Mouse (Mus musculus) adrenal gland, postnatal 25 days (tissue): ENCODE measurements at regions not wholly inside any gene's neighbourhood (a gene's known extent, or its start where the extent isn't known, plus 50 kb on each side); places are given as distances from the start of the nearest gene placed in this dataset.
A peak's percentile ranks its signal among the peaks of the same experiment; 100 is the strongest.

Source experiments
- DNase-seq: peaks from one replicate; pipeline ENCODE4 v3.0.0; 2021; ENCODE audit warnings: mixed read lengths

DNA sequence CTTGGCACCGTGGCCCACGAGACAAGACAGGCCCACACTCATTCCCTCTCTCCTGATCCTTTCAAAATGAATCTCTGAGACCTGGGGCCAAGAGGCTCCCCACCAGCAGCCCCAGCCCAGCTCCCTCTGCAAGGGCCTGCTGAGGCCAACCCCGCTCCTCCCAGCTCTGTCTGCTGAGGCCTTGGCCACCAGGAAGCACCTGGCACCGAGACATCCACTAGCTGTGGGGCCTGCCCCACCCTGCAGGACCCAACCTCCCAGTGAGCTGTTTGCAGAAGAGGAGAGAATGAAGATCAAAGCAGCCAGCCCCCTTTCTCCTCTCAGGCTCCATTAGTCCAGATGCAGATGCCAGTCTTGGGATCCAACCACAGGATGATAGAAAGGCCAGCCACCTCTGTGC, 241.3 kb downstream of the Bcl11b start:
- no peak for DNase-seq

DNA sequence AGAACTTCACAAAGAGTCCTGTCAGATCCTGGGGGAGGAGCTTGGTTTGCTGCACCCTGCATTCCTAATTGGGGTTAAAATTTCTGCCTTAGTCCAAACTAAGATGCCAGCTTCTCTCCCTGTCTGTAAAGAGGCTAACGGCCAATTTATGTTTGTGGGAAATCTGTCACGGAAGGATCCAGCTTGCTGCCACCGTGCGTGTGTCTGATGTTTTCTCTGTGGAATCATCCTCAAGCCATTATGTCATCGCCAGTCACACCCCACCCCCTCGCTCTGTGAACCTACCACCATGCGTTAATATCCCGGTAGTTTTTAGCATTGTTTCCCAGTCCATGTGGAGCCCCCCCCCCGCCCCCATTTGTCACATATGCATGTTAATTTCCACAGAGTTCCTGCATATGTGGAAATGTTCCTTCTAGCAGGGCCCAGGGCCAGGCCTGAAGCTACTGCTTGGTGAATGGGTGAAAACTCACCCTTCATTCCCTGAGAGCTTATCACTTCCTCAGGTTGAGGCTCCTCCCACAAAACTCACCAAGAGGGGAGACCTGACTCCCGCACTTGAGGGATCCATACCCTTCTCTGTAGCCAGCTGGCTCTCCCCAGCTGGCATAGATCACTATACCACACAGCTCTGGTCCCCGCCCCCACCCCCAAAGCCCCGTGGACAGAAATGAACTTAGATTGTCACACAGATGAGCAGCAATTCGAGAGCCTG, 233.4 kb downstream of the Bcl11b start:
- no peak for DNase-seq

DNA sequence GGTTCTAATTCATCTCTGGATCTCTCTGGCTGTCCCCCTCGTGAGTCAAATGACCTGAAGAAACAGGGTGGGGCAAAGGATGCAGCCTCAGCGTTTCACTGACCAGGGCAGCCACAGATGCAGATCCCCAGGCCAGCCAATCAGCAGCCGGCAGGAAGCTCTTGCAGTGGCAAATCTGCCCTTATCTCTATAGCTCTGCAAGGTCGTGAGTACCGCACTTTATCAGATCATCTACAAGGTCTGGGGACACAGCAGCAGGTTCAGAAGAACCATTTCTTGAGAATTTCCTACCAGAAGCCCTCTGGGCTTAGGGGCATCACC, 232.9 kb downstream of the Bcl11b start:
- no peak for DNase-seq

DNA sequence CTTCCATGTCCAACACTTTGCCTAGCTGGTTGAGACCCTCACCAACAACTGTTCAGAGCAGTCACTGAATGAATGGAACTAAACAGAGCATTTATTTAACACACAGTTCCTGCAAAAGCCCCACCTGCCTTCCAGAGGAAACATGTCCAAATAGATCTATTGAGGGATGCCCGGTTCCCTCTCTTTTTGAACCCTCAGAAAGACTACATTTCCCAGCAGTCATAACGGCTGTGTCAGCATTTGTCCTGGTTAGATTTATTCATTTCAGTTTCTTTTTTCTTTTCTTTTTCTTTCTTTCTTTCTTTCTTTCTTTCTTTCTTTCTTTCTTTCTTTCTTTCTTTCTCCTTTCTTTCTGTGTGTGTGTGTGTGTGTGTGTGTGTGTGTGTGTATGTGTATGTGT, 232.1 kb downstream of the Bcl11b start:
- no peak for DNase-seq

DNA sequence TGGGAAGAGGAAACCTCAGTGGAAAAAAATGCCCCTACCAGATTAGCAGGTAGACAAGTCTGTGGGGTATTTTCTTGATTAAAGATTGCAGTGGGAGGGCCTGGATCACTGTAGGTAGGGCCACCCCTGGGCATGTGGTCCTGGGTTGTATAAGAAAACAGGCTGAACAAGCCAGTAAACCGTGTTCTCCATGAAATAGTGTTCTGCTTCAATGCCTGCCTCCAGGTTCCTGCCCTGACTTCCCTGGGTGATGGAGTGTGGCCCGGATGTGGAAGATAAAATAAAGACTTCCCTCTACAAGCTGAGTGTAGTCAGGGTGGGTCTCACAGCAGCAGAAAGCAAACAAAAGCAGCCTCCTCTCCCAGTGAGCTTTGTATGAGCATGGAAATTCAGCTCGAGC, 231.6 kb downstream of the Bcl11b start:
- no peak for DNase-seq

DNA sequence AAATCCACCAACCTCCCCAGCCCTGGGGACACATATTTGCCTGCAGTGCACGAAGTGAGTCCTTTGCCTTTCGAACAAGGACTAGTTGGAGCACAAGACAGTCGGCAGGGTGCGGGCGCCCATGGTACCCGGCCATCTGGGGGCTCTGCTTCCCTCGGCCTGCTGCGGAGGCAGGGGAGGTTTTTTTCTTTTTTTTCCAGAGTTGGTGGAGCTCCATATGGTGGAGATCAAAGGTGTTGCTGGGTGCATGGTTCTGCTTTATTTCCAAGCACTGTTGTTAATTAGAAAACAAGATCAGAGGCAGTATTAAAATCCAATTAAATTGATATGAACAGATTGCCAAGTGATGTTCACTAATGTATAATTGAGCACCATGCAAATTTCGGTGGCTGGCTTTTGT, 225.4 kb downstream of the Bcl11b start:
- DNase-seq, result no peak

DNA sequence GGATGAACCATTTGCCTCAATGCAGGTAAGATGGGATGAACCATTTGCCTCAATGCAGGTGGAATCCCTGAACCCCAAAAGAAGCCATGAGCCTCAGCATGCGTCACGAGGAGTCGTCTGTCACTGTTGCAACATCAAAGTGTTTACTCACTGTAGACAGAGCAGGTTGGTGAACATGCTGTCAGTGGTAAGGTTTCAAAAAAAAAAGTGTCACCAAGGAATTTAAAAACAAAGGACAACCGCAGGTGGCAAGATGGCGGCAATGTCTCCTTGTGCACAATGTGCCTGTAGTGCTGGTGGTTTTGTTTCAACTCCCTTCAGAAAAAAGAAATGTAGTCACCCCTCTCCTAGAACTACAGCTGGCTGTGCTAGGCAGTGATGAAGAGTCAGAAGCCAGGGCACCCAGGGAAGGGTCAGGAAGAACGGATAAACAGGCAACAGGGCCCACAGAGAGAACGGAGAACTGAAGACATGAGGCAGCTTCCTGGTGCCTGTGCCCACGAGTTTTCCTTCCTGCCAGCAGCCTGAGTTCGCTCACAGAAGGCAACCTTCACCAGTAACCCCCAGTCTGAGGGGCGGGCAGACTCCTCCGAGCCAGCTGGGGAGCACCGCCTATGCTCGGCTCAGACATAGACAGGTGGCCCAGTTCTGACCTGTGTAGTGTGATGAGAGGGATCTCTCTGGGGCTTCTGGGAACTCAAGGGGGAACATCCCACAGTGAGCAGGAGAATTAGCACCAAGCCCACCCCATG, 223.9 kb downstream of the Bcl11b start:
- DNase-seq, result no peak

DNA sequence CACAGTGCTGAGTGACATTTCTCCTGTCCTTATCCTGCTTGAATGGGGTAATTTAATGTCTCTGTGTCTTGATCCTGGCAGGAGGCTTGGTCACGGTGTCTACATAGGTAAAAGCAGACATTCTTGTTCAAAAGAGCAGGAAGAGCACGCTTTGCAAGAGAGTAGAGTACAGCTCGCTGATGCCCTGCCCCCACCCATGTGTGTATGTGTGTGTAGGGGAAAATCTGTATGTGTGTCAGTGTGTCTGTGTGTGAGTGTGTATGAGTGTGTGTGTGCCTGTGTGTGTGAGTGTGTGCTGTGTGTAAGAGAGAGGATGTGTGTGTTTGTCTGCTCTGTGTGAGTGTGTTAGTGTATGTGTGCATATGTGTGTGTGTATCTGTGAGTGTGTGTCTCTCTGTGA, 221.3 kb downstream of the Bcl11b start:
- no peak for DNase-seq

DNA sequence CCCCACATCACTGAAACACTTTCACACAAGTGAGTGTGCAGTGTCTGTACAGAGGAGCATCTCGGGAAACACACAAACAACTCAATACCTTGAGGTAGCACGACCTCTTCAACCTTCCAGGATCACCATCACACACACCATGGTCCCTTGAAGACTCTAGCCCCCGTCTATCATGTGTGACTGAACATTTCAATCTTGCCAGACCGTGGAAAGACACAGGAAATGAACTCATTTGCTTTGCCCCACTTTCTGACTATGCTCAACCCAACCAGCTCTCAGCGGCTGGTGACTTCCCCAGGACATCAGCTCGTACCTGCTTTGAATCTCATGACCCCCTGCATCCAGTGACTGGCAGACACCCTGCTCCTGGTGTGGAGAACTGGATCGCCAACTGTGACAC, 219.6 kb downstream of the Bcl11b start:
- no peak for DNase-seq

DNA sequence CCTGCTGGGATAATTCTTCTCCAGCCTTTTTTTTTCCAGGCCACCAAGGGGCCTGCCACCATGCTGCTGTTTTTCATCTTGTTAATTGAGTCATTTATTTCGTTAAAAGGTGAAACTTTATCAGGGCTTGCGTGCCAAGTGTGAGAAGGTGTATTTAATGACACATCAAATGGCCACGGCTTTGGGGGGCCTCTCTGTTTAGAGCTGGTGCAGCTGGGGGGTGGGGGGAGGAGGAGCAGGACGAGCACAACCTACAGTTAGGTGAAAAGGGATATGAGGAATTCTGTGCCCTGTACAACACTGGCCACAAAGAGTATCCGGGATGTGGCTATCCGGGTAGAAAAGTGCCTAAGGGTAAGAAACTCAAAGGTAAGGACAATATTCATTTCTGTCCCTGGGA, 213.6 kb downstream of the Bcl11b start:
- no peak for DNase-seq

DNA sequence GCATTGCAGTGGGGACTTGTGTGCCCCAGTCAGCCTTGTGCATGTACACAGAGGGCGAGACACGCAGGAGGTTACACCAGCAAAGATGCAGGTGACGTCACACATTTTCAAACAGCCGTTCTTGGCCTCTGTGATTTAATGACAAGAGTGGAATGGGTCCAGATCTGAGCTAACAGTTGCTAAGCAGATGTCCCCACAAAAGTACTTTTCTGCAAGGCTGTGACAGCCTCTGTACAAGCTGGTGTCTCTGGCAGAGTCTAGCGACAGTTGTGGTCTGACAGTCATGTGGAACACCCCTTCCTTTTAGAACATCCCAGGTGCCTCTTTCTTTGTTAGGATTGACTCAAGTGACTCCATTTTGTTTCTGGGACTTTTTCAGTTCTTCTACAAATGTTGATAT, 203.1 kb downstream of the Bcl11b start:
- DNase-seq, result no peak

DNA sequence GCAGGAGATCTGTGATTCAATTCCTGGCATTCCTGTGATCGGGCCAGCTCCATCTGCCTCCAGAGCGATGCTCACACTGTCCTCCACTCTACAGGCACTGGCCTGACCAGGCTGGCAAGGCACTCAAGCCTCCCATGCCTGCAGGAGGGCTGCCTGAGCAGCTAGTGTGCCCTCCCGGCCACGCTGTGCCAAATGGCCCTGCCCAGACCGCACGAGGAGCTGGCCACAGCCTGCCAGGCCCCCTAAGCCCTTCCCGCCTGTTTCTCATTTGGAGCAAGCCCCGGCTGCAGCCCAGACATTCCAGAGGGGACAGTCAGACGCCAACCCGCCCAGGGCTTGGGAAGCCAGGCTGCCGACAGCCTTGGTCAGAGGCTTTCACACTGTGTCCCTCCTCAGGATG, 195.8 kb downstream of the Bcl11b start:
- peak; percentile 24 for DNase-seq

DNA sequence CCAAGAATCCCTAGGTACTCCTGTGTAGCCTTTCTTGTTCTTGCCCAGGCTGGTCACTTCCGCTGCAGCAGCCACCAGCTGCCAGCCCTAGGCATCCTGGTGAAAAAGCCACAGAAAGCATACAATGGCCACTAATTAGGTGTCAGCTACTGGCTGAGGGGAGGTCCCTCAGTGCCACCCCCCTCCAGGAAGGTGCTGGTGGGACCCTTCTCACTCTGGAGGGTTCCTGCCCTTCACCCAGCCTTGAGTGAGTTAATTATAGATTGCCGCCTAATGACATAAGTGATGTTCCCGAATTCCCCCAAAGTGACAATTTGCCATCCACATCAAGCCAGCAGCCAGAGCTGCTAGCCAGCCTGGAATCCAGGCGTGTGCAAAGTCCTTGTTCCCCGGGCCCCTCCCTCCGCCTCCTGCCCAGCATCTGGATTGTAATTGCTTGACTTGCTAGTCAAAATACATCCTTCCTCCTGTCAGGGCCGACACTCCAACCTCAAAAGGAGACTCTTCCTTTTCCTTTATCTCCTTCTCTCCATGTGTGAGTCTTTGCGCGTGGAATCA, 195.2 kb downstream of the Bcl11b start:
- DNase-seq, result no peak

DNA sequence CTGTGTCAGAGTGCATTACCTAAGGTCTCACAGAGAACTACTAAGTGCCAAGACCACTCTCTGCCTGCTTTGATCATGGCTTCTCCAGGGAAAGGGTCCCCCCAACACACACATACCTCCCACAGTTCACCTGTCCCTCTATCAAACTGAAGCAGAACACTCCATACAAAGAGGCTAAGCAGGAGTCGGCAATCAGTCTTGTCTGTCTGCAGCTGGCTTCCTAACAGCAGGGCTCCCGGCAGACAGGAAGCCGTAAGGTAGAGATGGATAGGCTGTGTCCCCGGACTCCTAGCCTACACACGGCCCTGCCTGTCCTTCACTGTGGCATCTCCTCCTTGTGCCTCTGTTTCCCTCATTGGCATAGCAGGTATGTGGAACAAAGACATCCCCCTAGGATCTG, 192.2 kb downstream of the Bcl11b start:
- no peak for DNase-seq

DNA sequence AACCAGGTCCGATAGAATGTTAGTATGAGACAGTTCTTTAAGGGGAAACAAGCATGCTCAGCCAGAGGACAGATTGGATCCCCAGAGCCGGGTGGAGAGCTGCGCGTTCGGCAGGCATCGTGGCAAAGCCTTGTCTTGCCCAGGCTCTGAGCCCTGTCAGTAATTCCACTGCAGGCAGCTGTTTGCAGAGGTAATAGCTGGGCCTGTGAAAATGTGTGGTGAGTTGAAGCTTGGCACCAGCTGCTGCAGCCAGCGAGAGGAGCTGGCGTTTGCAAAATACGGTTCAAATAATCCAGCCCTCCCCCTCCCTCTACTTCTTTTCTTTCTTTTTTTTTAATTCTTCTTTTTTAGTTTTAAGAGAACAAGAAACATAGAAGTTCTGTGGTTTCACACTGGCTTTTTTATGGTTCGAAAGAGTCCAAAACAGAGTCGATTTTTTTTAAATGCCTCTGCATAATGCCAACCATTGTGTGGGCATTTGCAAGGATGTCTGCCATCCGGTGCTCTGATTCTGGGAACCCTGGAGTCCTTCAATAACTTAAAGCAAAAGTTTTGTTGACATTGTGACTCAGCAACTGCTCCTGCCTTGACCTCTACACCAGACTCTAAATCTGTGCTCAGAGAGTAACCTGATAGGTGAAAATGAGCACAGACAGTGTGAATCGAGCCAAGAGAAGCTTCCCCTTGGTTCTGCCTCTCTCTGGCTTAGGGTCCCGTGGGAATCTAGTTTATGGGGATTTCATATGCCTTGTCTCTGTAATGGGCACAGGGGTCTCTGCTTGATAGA, 190.7 kb downstream of the Bcl11b start:
- DNase-seq, result no peak

DNA sequence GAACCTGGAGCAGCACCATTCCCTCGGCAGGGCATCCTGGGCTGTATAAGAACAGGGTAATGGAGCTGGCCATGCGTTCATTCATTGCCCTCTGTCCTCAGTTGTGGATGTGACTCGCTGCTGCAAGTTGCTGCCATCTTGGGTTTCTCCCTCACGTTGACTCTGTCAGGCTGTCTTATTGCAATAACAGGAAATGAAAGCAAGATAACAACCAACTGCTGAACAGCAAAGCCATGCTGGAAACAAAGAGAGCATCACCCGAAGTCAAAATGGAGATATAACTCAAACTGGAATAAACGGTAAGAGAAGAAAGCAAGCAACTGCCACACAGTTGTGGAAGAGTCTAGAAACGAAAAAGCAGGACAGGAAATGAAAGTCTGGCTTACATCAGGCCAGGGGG, 188.5 kb downstream of the Bcl11b start:
- DNase-seq, result no peak

DNA sequence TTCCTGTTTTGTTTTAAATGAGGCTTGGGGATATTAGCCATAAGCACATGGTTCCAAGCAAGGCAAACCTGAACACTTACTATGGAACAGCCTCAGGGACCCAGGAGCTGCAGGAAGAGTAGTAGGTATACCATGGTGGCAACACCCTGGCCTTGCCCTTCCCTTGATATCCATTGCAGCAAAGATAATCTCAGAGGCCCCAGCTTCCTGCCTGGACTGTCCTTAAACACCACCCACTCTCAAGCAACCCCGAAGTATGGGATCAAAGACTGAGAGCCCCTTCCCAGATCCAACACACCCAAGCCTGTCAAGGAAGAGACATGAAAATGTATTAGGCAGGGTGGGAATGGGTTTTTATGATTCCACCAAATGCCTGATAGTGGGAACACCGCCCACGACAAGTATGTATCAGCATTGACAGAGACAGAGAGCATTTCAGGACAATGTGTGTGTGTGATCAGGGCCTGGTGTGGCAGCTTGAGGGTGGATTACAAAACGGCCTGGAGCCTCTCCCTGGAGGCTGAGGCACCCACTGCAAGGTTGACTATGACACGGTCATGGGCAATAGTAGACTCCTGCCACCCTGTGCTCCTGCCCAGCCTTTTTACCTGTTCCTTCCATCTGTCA, 179.5 kb downstream of the Bcl11b start:
- DNase-seq, result no peak

DNA sequence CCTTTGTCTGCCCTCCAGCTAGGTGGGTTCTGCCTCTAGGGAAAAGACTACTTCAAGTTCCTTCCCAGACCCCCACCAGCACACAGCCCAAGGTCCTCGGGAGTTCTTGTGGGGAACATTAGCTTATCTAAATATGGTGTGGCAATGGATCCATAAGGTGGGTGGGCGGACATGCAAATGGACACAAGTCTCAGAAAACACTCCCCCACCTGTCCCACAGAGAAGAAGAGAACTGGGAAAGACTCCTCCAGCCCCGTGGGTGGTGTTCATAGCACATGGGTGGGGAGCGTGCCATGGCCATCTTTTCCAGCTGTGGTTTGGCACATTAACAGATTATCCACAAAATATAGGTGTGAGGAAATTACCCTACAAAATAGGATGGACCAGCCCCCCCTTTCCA, 177.5 kb downstream of the Bcl11b start:
- DNase-seq, result no peak

DNA sequence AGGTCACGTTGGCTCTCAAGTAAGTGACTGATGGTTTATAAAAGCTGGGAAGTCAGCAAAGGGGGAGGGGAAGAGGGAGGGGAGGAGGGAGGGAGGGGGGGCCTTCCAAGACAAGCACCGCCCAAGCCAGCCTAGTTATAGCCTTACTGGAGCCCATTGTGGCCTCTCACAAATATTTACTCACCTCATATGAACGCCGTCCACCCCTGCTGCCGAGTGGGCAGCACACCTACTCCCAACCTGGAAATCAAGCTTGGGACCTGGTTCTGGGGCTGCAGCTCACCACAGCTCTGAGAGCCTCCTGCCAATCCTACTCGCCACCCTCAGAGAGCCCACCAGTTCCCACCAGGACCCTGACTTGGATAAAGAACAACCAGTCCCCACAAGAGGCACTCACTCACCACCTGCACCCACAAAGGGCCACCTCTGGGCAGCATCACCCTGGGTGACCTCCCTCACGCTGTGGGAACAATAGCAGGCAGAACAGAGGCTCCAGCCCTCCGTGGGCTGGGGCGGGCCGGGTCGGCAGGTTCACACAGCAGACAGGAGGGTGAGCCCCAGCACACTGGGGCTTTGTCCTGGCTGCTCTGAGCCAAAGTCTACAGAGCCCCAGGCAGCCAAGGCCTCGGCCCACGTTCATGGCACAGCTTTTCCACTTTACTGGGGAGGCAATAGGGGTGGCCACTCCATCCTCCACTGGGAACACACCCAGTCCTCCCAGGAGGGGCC, 171.8 kb downstream of the Bcl11b start:
- DNase-seq, result no peak

DNA sequence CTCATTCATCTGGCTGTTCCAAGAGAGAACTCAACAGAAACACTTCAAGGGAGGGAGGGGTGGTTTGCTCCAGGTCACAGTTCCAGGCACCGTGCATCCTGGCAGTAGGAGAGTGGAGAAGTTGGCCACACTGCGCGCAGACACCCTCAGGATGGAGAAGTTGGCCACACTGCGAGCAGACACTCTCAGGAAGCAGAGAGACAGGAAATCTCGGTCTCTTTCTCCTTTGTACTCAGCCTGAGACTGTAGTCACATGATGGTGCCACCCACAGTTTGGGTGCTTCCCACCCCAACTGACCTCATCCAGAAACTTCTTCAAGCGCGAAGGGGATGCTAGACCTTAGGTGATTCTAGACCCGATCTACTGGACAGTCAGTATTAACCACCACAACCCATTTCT, 170.4 kb downstream of the Bcl11b start:
- DNase-seq, result no peak

DNA sequence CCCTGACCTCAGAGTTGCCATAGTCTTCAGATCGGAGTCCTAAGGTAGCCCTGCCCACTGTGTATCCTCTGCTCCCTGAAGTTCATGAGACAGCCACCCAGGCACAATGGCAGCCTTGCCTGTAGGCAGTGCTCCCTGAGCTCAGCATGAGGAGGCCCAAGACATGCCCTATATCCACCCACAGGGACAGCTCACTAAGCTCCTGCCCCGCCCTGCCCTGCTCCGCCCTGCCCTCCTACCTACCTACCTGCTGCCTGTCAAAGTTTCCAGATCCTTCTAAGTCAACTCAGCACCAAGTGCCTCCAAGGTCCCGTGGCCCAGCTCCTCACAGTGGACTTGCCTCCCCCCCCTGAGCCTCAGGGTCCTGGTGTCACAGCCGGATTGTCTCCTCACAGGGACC, 168.9 kb downstream of the Bcl11b start:
- DNase-seq, result no peak

DNA sequence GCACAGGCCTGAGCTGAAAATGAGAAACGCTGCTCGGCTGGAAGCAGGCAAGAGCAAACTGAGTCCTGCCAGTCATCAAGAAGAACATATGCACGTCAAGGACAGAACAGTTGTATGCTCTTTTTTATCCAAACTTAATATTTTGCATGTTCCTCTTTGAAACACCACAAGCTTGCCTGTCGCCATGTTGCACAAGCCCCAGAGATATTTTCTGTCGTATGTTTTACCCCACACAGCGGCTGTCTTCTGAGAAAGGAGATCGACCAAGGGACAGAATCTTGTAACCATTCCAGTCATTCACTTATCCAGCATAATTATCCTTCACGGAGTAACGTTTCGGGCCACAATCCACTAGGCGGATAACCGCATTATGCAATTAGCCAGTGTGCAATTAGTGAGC, 165.7 kb downstream of the Bcl11b start:
- no peak for DNase-seq
